Mouse (Mus musculus): Measurements from ENCODE around the gene Nell1. TPM values are rescaled to one million over a fixed set of nuclear protein-coding genes. Genes with fewer than 3 reads are reported as not detected.

Gene Nell1
- total RNA-seq, 2 experiments from 2014 or later, result 0.15 to 0.52 TPM

- no peak for DNase-seq (ENCODE audit: low spot score in 2 of 2)
Observed at GRCm38 (mm10) chr7:50041112-50041511, 66.4 kb downstream of the Nell1 start.

DNA sequence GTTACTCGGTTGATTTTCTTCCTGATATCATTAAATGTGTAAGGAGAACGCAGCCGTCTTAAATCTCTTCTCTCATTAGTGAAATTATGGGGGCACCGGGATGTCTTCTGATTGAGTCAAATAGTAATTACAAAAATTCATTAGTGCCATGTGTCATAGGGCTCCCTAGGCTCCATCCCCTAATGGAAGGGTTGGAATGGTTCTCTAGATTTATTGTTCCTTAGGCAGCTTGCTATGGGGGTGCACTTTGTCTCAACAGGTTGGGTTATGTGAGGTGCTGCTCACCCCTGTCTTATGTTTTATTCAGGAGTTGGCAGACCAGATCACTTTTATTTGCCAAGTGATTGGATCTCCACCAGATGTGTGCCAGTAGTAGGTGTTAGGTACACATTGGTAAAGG, 75.5 kb downstream of the Nell1 start:
- no peak for DNase-seq (ENCODE audit: low spot score in 2 of 2)

- DNase-seq (ENCODE audit: low spot score in 2 of 2), result no peak
Observed at GRCm38 (mm10) chr7:50053704-50054103, 79.0 kb downstream of the Nell1 start.

GRCm38 (mm10) chr7:50094461-50094860, 119.8 kb downstream of the Nell1 start:
- no peak for DNase-seq (ENCODE audit: low spot score in 2 of 2)

- DNase-seq (ENCODE audit: low spot score in 2 of 2), result no peak
Observed at GRCm38 (mm10) chr7:50105612-50106321, 131.1 kb downstream of the Nell1 start.

DNA sequence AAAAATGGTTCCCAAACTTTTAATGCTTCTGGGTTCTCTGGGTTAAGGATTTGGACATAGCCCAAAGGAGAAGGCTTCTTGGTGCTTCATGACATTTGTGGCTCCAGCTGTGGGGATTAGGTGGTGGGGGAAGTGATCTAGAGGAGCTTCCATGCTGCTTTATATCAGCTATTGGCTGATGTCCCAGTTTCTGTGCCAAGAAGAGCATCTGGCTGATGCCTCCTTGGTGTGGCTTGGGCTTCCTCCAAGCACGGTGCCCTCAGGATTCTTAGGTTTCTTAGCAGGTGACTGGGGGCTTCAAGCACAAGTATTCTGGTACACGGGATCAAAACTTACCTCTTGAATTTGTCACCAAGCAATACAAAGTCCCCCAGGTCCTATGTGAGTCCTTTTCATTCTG, 132.6 kb downstream of the Nell1 start:
- DNase-seq (ENCODE audit: low spot score in 2 of 2), result no peak

GRCm38 (mm10) chr7:50118348-50118747, 143.7 kb downstream of the Nell1 start:
- no peak for DNase-seq (ENCODE audit: low spot score in 2 of 2)

DNA sequence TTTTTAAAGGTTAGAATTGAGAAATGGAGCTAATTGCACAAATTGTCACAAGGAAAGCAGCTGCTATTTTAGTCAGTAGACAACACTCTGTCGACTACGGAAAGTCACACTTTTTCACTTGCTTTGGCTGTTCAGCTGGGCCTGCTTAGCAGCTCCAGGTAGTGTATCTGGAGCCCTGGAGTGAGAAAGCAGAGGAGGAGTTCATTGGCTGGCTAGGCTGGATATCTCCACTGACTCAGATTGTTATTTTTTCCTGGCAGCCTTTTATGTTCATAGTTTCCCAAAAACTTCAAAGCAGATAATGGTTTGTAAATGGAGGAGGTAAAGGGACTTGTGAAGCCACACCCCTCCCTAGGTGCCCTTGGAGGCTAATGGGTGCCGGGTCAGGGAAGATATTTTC, 163.0 kb downstream of the Nell1 start:
- no peak for DNase-seq (ENCODE audit: low spot score in 2 of 2)

DNA sequence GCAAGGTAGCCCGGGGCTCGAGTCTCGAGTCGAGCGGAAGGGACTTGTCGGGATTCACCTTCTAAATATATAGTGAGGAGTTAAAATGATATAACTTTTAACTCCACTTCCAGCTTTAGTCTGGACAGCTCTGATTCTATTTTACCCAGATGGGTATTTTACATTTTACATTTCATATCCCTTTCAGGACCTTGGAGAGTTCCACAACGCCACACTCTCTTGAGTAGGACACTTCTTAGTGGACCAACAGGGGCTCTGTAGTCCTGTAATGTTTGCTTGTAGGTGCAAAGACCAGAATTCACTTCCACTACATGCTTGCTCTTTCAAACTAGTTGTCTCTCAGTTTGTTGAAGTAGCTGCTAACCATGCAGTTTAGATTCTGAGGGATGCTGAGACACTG, 174.7 kb downstream of the Nell1 start:
- no peak for DNase-seq (ENCODE audit: low spot score in 2 of 2)

DNA sequence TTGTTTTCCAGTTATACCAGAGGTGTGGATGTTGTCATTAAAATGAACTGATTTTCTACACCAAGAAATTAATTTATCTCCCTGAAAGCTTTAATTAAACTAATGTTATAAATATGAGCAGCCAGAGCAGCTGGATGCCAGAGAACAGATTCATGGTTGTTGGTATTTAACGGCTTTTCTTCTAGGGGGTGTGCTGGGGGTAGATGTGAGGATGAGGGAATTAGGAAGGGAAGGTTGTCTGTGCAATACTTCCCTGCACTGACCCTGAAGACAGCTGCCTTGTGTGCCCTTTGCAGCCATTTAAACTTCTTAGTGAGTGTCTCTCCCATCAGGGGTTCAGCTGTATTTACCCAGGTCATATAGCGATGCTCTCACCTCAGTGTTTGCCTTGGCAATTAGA, 176.2 kb downstream of the Nell1 start:
- DNase-seq (ENCODE audit: low spot score in 2 of 2), result no peak

DNA sequence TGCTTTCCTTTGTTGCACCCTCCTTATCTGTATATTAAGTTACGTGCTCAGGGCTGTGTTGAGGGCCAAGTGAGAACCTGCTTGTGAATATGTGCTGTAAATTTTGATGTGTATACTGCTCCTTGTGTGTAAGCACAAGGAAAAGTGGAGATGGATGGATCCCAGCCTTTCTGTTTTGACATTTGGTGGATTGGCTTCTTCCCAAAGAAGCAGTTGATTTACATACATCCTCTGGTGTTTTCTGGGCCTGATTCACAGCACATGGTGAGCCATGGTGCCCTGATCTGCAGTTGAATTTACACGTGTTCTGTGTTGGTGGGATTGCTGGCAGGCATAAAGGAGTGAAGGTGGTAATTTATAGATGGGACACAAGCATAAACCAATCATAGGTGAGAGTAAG, 179.0 kb downstream of the Nell1 start:
- DNase-seq (ENCODE audit: low spot score in 2 of 2), result no peak

GRCm38 (mm10) chr7:50162602-50163001, 187.9 kb downstream of the Nell1 start:
- DNase-seq (ENCODE audit: low spot score in 2 of 2), result no peak

DNA sequence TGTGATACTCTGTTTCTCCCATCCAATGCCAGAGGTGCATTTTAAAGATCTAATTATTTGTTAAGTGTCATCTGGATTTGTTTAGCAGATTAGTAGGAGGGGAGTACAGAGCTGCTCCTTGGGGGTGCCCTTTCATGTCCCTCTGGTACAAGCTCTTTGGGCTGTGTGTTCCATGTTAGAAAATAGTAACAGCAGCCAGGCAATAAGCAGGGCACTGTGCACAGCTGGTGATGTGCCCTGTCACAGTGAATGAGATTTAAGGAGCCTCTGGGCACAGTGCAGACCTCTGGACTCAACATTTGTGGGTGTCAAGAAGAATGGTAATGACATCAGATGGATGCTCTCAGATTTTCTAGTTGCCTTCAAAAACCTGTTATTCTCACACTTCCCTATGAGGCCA, 194.1 kb downstream of the Nell1 start:
- DNase-seq (ENCODE audit: low spot score in 2 of 2), result no peak

DNA sequence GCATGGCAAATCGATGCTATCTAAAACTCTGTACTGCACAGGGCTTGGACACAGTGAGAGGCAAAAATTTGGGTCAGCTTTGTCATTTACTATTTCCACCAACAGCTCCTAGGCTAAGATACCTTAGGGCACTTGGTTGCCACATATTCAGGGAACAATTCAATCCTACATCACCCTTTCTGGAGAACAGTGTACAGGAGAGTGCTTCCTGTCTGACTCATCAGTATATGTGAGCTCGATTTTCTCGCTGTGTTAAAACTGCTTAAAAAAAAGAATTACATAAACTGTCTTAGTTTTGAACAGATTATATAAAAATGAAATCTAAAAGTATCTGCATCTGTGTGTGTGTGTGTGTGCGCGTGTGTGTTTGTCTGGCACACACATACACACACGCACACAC, 211.6 kb downstream of the Nell1 start:
- DNase-seq (ENCODE audit: low spot score in 2 of 2), result no peak

- DNase-seq (ENCODE audit: low spot score in 2 of 2), result no peak
Observed at GRCm38 (mm10) chr7:50193955-50194354, 219.3 kb downstream of the Nell1 start.

GRCm38 (mm10) chr7:50195080-50195611, 220.5 kb downstream of the Nell1 start:
- no peak for DNase-seq (ENCODE audit: low spot score in 2 of 2)

GRCm38 (mm10) chr7:50205268-50205667, 230.6 kb downstream of the Nell1 start:
- DNase-seq (ENCODE audit: low spot score in 2 of 2), result no peak

- DNase-seq (ENCODE audit: low spot score in 2 of 2), result no peak
Observed at GRCm38 (mm10) chr7:50210678-50211251, 236.1 kb downstream of the Nell1 start.

DNA sequence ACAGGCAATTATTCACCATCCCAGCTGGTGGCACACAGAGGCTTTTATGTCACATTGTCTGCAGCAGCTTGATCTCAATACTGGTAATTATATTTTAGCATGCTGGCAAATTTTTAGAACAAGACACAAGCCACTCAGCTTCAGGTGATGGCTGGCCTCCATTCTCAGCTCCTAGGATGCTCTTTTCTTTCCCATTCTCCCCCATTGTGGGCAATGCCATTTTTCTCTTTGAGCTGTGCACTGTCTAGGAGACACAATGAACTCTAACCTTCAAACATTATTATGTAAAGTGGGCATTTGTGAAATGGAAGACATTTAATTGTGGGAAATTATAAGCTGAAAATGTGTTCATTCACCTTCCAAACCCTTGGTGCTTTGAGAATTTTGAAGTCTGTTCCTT, 247.2 kb downstream of the Nell1 start:
- DNase-seq (ENCODE audit: low spot score in 2 of 2), result no peak

DNA sequence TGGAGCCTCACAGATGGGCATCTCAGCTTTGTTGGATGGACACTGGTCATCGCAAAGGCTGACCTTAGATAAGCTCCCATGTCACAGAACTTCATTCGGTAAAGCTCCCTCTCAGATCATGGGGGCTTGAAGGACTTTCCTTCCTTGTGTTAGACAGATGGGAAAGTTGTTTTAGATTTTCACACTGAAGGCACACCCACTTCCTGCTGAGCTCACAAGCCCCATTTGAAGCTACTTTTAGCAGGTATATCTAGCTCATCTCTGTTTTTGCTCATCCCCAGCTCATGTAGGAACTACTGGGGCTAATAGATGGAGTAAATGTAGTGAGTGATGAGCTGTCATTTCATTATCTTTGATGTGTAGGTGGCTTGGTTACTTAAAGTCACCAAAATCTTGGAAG, 252.0 kb downstream of the Nell1 start:
- no peak for DNase-seq (ENCODE audit: low spot score in 2 of 2)

DNA sequence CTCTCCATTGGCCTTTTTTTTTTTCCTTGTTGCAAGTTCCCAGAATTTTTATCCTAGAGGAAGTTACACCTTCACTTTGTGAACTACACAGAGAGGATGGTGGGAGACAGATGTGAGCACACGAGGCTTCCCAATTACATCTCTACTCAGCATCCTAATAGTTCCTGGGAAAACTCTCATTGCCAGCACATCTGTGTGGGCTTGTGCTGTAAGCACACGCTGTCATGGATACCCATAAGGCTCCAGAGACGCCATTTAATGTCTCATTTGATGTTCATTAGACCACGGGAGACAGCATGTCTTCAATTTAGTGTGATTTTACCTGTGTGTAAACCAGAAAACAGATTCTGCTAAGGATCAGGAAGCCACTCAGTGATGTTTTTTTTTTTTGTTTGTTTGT, 253.6 kb downstream of the Nell1 start:
- no peak for DNase-seq (ENCODE audit: low spot score in 2 of 2)

- no peak for DNase-seq (ENCODE audit: low spot score in 2 of 2)
Observed at GRCm38 (mm10) chr7:50241213-50241612, 266.5 kb downstream of the Nell1 start.

Measured in gastrocnemius, postnatal 4 days (tissue).